ENCODE assay signal across 8 mouse cellular contexts in genomic region chr13:23497656-23498321, GRCm38 (mm10). TPM values are rescaled to one million over a fixed set of nuclear protein-coding genes. Genes with fewer than 3 reads are reported as not detected.
DNase-seq lines count a peak whose midpoint lies in the region; ATAC-seq and TF ChIP-seq lines count a peak whose summit lies in the region.

No protein-coding gene starts in this region.

- peak overlapping the region; percentile 45 for H3K4me3 ChIP-seq in kidney, embryonic 16.5 days (ENCODE audit: low read length)
- H3K4me3 ChIP-seq in MEL (ENCODE audit: control insufficient read depth in 1 of 2, insufficient read depth in 1 of 2, low read depth in 2 of 2, low read length in 2 of 2), result peak overlapping the region; percentile 56 to 68
- peak overlapping the region; percentile 37 for H3K4me3 ChIP-seq in embryonic facial prominence, embryonic 13.5 days

- no peak for DNase-seq in kidney, postnatal 25 days
- DNase-seq in MEL (ENCODE audit: low read depth, low spot score), result peak; percentile 87
- peak; percentile 86 for DNase-seq in hindlimb bud, embryonic 11.5 days (ENCODE audit: extremely low spot score, low read depth, low spot score)
- DNase-seq in gastrocnemius, postnatal 10 days, result no peak
- DNase-seq in cerebellum, adult 11 months, result no peak

- no peak overlapping the region for H3K9ac ChIP-seq in kidney, embryonic 16.5 days (replicated peaks; ENCODE audit: low read length)
- H3K9ac ChIP-seq in MEL (ENCODE audit: control insufficient read depth, low read depth, low read length, poor library complexity, severe bottlenecking), result peak overlapping the region; percentile 19; the same call in 1 of the 2 replicates
- no peak overlapping the region for H3K9ac ChIP-seq in embryonic facial prominence, embryonic 13.5 days

- 0 out of 2 replicates have a peak, but pooled peaks cover 11% of the 10 kb centered on the region for H3K4me1 ChIP-seq in kidney, embryonic 16.5 days (ENCODE audit: insufficient read depth, low read length)
- H3K4me1 ChIP-seq in MEL (ENCODE audit: control insufficient read depth in 1 of 2, insufficient read depth in 2 of 2, low read length in 2 of 2), result peaks cover 0 to 3% of the 10 kb centered on the region in 2 experiments; a peak in 1 of 4 replicates
- H3K4me1 ChIP-seq in embryonic facial prominence, embryonic 13.5 days, result peaks cover 16% of the 10 kb centered on the region

- H3K4me2 ChIP-seq in kidney, embryonic 16.5 days (replicated peaks; ENCODE audit: low read depth, low read length), result peak overlapping the region; percentile 59
- H3K4me2 ChIP-seq in embryonic facial prominence, embryonic 13.5 days, result peak overlapping the region; percentile 61

- no peaks in the 10 kb centered on the region for H3K9me3 ChIP-seq in kidney, embryonic 16.5 days (ENCODE audit: low read length)
- H3K9me3 ChIP-seq in MEL (replicated peaks; ENCODE audit: insufficient read depth, low read length), result no peaks in the 10 kb centered on the region
- H3K9me3 ChIP-seq in embryonic facial prominence, embryonic 13.5 days, result no peaks in the 10 kb centered on the region

- no peaks in the 10 kb centered on the region for H3K79me2 ChIP-seq in MEL (ENCODE audit: control insufficient read depth, insufficient read depth, low read length, poor library complexity)

- no peaks in the 10 kb centered on the region; the same call in 1 of the 2 replicates for H3K27me3 ChIP-seq in kidney, embryonic 16.5 days (ENCODE audit: insufficient read depth, low read length)
- no peaks in the 10 kb centered on the region for H3K27me3 ChIP-seq in MEL (ENCODE audit: control insufficient read depth in 1 of 2, insufficient read depth in 2 of 2, low read length in 2 of 2)
- H3K27me3 ChIP-seq in embryonic facial prominence, embryonic 13.5 days, result no peaks in the 10 kb centered on the region

- H3K36me3 ChIP-seq in kidney, embryonic 16.5 days (ENCODE audit: insufficient read depth, low read length), result no peaks in the 10 kb centered on the region
- H3K36me3 ChIP-seq in MEL (ENCODE audit: control insufficient read depth in 1 of 2, insufficient read depth in 2 of 2, low read length in 2 of 2), result peaks cover 0 to 8% of the 10 kb centered on the region in 2 experiments; a peak in 2 of 4 replicates
- H3K36me3 ChIP-seq in embryonic facial prominence, embryonic 13.5 days, result no peaks in the 10 kb centered on the region

- H3K27ac ChIP-seq in kidney, embryonic 16.5 days (ENCODE audit: low read length), result no peak overlapping the region
- H3K27ac ChIP-seq in MEL (ENCODE audit: control insufficient read depth, low read depth, low read length), result no peak overlapping the region
- H3K27ac ChIP-seq in embryonic facial prominence, embryonic 13.5 days, result no peak overlapping the region

- TF ChIP-seq RAD21 in MEL (IDR thresholded peaks at IDR 0.05; ENCODE audit: low read depth, low read length), result no peak

- no peak for TF ChIP-seq CTCF in MEL (IDR thresholded peaks at IDR 0.05 in 2 of 3, conservative IDR thresholded peaks at IDR 0.05 in 1 of 3; ENCODE audit: control insufficient read depth in 1 of 3, insufficient read depth in 1 of 3, low read depth in 2 of 3, low read length in 3 of 3, poor library complexity in 1 of 3, severe bottlenecking in 1 of 3)

- ATAC-seq in kidney, embryonic 16.5 days (ENCODE audit: low FRiP score, low TSS enrichment), result no peak
- no peak for ATAC-seq in embryonic facial prominence, embryonic 13.5 days (ENCODE audit: insufficient number of reproducible peaks, insufficient read depth, low FRiP score, low TSS enrichment, low read depth)
- ATAC-seq in megakaryocyte progenitor cell, adult 5-6 weeks (replicated peaks; ENCODE audit: poor library complexity), result peak; percentile 24; the same call in 1 of the 2 replicates

- no peak for TF ChIP-seq POLR2A in MEL (IDR thresholded peaks at IDR 0.05; ENCODE audit: control insufficient read depth in 1 of 2, insufficient read depth in 1 of 2, low read depth in 1 of 2, low read length in 2 of 2, poor library complexity in 1 of 2)

- no peak for TF ChIP-seq EP300 in MEL (IDR thresholded peaks at IDR 0.05; ENCODE audit: low read depth in 1 of 2, low read length in 2 of 2)

- 5% methylated on average over 19 of the region's 19 CpGs for WGBS in kidney, embryonic 16.5 days
- 3% methylated on average over 19 of the region's 19 CpGs for WGBS in embryonic facial prominence, embryonic 13.5 days

TF ChIP-seq in MEL, 35 proteins besides CTCF, POLR2A, EP300 and RAD21:
- TF ChIP-seq USF2 (IDR thresholded peaks at IDR 0.05; ENCODE audit: borderline replicate concordance in 1 of 2, insufficient read depth in 1 of 2, low read depth in 1 of 2, low read length in 2 of 2) (no peak), GATA1 (IDR thresholded peaks at IDR 0.05; ENCODE audit: low read depth, low read length) (peak; percentile 41; the same call in 1 of the 2 replicates), TBP (IDR thresholded peaks at IDR 0.05; ENCODE audit: low read depth, low read length) (peak; percentile 100)

RNA-seq across cellular contexts. Expression of gene Btn2a2, which starts 9.1 kb away (rescaled TPM):
- 0.50 and 0.54 TPM in 2 replicates for polyA plus RNA-seq in kidney, embryonic 16.5 days (2015; fragmentation: Nextera tagmentation; extraction: Ambion mirVana)
- not detected in 2 replicates for total RNA-seq in MEL (2012; rRNA removed)
- not detected for polyA plus RNA-seq in MEL (2012; ENCODE audit: insufficient read depth in 1 of 2, insufficient read length in 2 of 2, low read depth in 1 of 2, low replicate concordance in 2 of 2, missing spikeins in 1 of 2)
- polyA plus RNA-seq in embryonic facial prominence, embryonic 13.5 days (2015; fragmentation: Nextera tagmentation; extraction: Ambion mirVana), result 1.5 and 1.7 TPM in 2 replicates
- not detected in 2 replicates for total RNA-seq in megakaryocyte progenitor cell, adult 5-6 weeks (2015)
- 0.17 TPM in 1 of 2 replicates, not detected in the other for total RNA-seq in megakaryocyte progenitor cell, adult 5-6 weeks (2017)
- total RNA-seq in gastrocnemius, postnatal 10 days (2021), result under 1 TPM in 1 of 2 experiments, not detected in 1; 0.11 TPM

RNA-seq across cellular contexts. Expression of gene Btn1a1, which starts 32.1 kb away (rescaled TPM):
- 0.08 and 0.11 TPM in 2 replicates for polyA plus RNA-seq in kidney, embryonic 16.5 days (2015; fragmentation: Nextera tagmentation; extraction: Ambion mirVana)
- 0.07 TPM in 1 of 2 replicates, not detected in the other for total RNA-seq in MEL (2012; rRNA removed)
- under 1 TPM in 1 of 2 experiments, not detected in 1; 0.25 TPM for polyA plus RNA-seq in MEL (2012; ENCODE audit: insufficient read depth in 1 of 2, insufficient read length in 2 of 2, low read depth in 1 of 2, low replicate concordance in 2 of 2, missing spikeins in 1 of 2)
- polyA plus RNA-seq in embryonic facial prominence, embryonic 13.5 days (2015; fragmentation: Nextera tagmentation; extraction: Ambion mirVana), result not detected in 2 replicates
- total RNA-seq in megakaryocyte progenitor cell, adult 5-6 weeks (2015), result not detected in 2 replicates
- not detected in 2 replicates for total RNA-seq in megakaryocyte progenitor cell, adult 5-6 weeks (2017)
- not detected for total RNA-seq in gastrocnemius, postnatal 10 days (2021)

RNA-seq across cellular contexts. Expression of gene Hist1h4h, which starts 33.1 kb away (rescaled TPM):
- polyA plus RNA-seq in kidney, embryonic 16.5 days (2015; fragmentation: Nextera tagmentation; extraction: Ambion mirVana), result 4.5 and 5.6 TPM in 2 replicates
- total RNA-seq in MEL (2012; rRNA removed), result 5,750 and 5,753 TPM in 2 replicates
- 1 to 10 TPM in 1 of 2 experiments, not detected in 1; 9.9 TPM for polyA plus RNA-seq in MEL (2012; ENCODE audit: insufficient read depth in 1 of 2, insufficient read length in 2 of 2, low read depth in 1 of 2, low replicate concordance in 2 of 2, missing spikeins in 1 of 2)
- 7.3 and 7.9 TPM in 2 replicates for polyA plus RNA-seq in embryonic facial prominence, embryonic 13.5 days (2015; fragmentation: Nextera tagmentation; extraction: Ambion mirVana)
- total RNA-seq in megakaryocyte progenitor cell, adult 5-6 weeks (2015), result 57.4 and 61.0 TPM in 2 replicates
- 855 and 1,026 TPM in 2 replicates for total RNA-seq in megakaryocyte progenitor cell, adult 5-6 weeks (2017)
- total RNA-seq in gastrocnemius, postnatal 10 days (2021), result 100 to 1,000 TPM; 473 to 507 TPM

RNA-seq across cellular contexts. Expression of gene Hist1h2af, which starts 35.9 kb away (rescaled TPM):
- 4.3 TPM in 2 replicates for polyA plus RNA-seq in kidney, embryonic 16.5 days (2015; fragmentation: Nextera tagmentation; extraction: Ambion mirVana)
- total RNA-seq in MEL (2012; rRNA removed), result 939 and 1,000 TPM in 2 replicates
- polyA plus RNA-seq in MEL (2012; ENCODE audit: insufficient read depth in 1 of 2, insufficient read length in 2 of 2, low read depth in 1 of 2, low replicate concordance in 2 of 2, missing spikeins in 1 of 2), result 10 to 100 TPM in 1 of 2 experiments, not detected in 1; 64.3 TPM
- polyA plus RNA-seq in embryonic facial prominence, embryonic 13.5 days (2015; fragmentation: Nextera tagmentation; extraction: Ambion mirVana), result 6.6 and 13.4 TPM in 2 replicates
- total RNA-seq in megakaryocyte progenitor cell, adult 5-6 weeks (2015), result 36.0 and 48.7 TPM in 2 replicates
- total RNA-seq in megakaryocyte progenitor cell, adult 5-6 weeks (2017), result 1,885 and 2,197 TPM in 2 replicates
- 100 to 1,000 TPM; 189 to 190 TPM for total RNA-seq in gastrocnemius, postnatal 10 days (2021)

RNA-seq across cellular contexts. Expression of gene Hist1h3g, which starts 37.4 kb away (rescaled TPM):
- 4.6 and 6.0 TPM in 2 replicates for polyA plus RNA-seq in kidney, embryonic 16.5 days (2015; fragmentation: Nextera tagmentation; extraction: Ambion mirVana)
- total RNA-seq in MEL (2012; rRNA removed), result 441 and 728 TPM in 2 replicates
- polyA plus RNA-seq in MEL (2012; ENCODE audit: insufficient read depth in 1 of 2, insufficient read length in 2 of 2, low read depth in 1 of 2, low replicate concordance in 2 of 2, missing spikeins in 1 of 2), result 1 to 10 TPM in 1 of 2 experiments, not detected in 1; 5.2 TPM
- 5.3 and 6.7 TPM in 2 replicates for polyA plus RNA-seq in embryonic facial prominence, embryonic 13.5 days (2015; fragmentation: Nextera tagmentation; extraction: Ambion mirVana)
- 212 and 246 TPM in 2 replicates for total RNA-seq in megakaryocyte progenitor cell, adult 5-6 weeks (2015)
- 210 and 363 TPM in 2 replicates for total RNA-seq in megakaryocyte progenitor cell, adult 5-6 weeks (2017)
- total RNA-seq in gastrocnemius, postnatal 10 days (2021), result 10 to 100 TPM; 58.4 to 59.9 TPM

Comparison
In these comparisons a context has a peak if more than half of its experiments do, and no peak if none do; other contexts are left out.
1. DNase-seq: peak in MEL (single experiment) and hindlimb bud, embryonic 11.5 days (single experiment); none in kidney, postnatal 25 days (0 of 2), gastrocnemius, postnatal 10 days (single experiment) and cerebellum, adult 11 months (single experiment).
2. Peak in every context shown above with its lines, with median percentiles within 50 percentile points of each other: H3K4me3 ChIP-seq.